Mouse (Mus musculus) left cerebral cortex, adult 8-10 months (tissue): Measurements from ENCODE around the gene 9430097D07Rik. TPM values are rescaled to one million over a fixed set of nuclear protein-coding genes. Genes with fewer than 3 reads are reported as not detected.
A peak's percentile ranks its signal among the peaks of the same experiment; 100 is the strongest.

Experiments used
- DNase-seq, 2 experiments: peaks; one replicate each; pipeline ENCODE4 v3.0.0; 2022; ENCODE audit warnings: low spot score in 2 of 2
- total RNA-seq, 4 experiments: library from RNA; stranded (reverse); gene quantifications; 2 replicates each; pipeline ENCODE4 v1.2.4; 2022

The 9430097D07Rik gene
- total RNA-seq, result 1 to 10 TPM in 2 of 4 experiments, under 1 TPM in 2; 0.84 to 2.4 (median 1.1) TPM

DNA sequence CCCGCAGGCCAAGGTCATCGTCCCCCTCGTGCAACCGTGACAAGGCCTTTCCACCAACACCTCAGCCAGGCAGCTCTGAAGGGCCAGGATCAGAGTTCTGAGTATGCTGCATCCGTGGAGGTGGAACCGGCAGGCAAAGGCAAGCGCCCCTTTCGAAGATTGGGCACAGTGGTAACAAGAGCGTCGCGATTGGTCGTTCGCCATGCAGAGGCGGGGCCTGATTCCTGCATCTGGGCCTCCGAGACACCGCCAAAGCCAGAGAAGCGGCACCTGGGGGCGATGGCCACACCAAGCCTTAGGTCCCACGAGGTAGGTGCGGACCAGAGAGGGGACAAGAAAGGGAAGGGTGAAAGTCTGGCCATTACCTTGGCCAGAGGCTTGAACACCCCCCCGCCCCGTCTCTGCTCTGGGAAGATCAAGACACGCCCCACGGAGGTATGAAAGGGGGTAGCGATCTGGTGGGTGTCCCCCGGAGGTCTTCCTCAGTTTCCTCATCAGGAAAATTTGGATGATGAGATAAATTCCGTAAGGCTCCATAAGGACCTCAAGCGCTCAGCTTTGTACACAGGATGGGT is at the start of gene 9430097D07Rik:
Gene 9430097D07Rik, minus strand, starts transcription at position 99 of the 575 bp plus-strand sequence.
- peak; percentile 59 to 73 for DNase-seq

DNA sequence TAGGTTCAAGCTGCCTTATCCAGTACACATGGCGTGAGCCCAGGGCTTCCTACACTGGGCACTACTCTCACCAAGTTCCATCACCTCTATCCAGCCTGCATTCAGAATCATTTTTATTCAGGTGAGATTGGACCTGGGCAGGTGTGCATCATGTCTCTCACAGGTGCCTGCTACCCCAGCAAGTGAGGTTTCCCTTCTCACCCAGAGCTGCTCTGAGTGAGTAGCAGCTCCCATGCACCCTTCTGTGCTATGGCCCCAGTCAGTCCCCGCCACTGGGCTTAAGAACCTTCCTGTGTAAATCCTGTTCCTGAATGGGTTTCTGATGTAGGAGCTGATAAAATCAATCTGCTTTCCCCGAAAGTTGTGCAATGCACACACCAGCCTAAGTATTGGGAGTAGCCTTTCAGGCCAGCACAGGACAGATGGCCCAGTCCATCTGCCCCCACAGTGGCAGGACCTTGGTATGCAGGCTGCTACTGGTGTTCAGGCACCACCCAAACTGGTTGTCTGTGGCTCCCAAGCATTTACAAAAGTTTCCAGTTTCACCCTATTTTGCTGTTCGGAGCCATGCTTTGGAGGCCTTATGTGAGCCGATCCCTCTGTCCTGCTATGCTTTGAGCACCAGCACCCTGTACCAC is 48.7 kb upstream of the 9430097D07Rik start:
- no peak for DNase-seq

- DNase-seq, result no peak
These were observed 46.0 kb upstream of the 9430097D07Rik start, which contains the start of gene Ak1 for GRCm38 (mm10) chr2:32621517-32621859. Gene Ak1, plus strand, starts transcription at chr2:32621758.

GRCm38 (mm10) chr2:32620682-32621516 is 45.4 kb upstream of the 9430097D07Rik start:
- DNase-seq, result no peak

- DNase-seq, result no peak
These were observed 42.6 kb upstream of the 9430097D07Rik start for GRCm38 (mm10) chr2:32618051-32618450.

- no peak for DNase-seq
These were observed 42.1 kb upstream of the 9430097D07Rik start for GRCm38 (mm10) chr2:32617601-32618000.

- DNase-seq, result no peak
These were observed 41.6 kb upstream of the 9430097D07Rik start for GRCm38 (mm10) chr2:32617109-32617508.

- DNase-seq, result no peak
These were observed 36.8 kb upstream of the 9430097D07Rik start for GRCm38 (mm10) chr2:32612274-32612673.

GRCm38 (mm10) chr2:32610610-32611229 is 35.2 kb upstream of the 9430097D07Rik start:
- no peak for DNase-seq

GRCm38 (mm10) chr2:32608778-32609435 is 33.4 kb upstream of the 9430097D07Rik start:
- DNase-seq, result no peak

- DNase-seq, result no peak
These were observed 32.8 kb upstream of the 9430097D07Rik start for GRCm38 (mm10) chr2:32608141-32608777.

DNA sequence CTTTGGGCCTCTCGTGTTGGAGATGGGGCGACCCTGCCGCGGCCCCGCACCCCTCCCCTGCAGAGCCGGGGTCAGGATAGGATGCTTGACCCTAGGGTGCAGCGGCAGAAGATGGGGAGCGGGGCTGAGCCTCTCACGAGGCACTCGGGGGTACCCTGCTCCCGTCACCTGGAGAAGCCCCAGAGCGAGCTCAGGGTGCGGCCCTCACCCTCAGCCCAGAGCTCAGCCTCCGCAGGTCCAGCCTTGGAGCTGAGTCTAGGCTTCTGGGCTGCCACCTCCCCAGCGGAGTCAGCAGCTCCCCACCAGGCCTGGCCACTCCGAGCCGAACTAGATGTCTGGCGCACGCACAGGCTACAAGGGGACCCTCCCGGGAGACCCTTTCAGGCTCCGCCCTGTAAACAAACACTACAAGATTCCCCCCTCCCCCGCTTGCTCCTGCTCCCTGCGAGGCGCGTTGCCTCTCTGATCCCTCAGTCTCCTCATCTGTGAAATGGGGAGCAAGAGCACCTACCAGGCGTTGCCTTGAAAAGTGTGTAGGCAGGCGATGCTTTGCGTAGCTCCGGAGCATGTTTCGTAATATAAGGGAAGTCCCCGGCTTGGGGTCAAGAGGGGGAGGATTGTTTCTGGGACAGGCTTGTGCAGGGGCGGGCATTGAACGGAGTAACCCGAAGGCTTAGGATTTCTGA is 31.9 kb upstream of the 9430097D07Rik start:
- no peak for DNase-seq

DNA sequence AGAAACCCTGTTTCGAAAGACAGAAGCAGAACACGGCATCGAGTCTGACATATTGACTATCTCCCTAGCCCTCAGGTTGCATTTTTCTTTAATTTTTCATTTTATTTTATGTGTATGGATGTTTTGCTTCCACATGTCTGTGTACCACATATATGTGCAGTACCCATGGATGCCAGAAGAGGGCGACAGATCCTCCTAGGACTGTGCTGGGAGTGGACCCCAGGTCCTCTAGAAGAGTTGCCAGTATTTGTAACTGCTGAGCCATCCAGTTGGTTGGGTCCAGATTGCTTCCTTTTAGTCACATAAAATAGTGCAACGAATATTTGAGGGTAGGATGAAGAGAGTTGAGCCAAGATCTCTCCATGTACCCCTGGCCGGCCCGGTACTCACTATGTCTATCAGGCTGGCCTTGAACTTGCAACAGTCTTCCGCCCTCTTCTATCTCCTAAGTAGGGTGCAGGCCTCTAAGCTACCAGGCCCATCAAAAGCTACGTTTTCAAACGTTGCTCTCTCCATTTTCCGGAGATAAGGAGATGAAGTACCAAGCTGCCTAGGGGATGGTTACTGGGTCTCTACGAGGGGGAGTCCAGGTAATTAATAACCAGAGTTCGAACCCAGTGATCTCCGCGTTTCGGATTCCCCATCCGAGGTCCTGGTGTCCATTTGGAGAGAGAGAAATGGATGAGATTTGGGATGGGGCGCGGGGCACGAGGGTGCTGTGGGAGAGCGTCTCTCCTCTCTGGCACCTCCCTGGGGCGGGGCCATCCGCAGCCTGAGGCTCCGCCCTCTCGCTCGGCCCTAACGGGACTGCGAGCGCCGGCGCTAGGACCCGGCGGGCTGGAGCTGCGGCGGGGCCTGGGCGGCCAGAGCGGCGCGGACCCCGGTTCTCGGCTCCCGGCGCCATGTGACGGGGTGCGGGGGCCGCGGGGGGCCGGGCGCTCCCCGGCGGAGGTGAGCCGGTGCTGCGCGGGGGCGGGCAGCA is 31.0 kb upstream of the 9430097D07Rik start:
- peak; percentile 61 to 81 for DNase-seq

DNA sequence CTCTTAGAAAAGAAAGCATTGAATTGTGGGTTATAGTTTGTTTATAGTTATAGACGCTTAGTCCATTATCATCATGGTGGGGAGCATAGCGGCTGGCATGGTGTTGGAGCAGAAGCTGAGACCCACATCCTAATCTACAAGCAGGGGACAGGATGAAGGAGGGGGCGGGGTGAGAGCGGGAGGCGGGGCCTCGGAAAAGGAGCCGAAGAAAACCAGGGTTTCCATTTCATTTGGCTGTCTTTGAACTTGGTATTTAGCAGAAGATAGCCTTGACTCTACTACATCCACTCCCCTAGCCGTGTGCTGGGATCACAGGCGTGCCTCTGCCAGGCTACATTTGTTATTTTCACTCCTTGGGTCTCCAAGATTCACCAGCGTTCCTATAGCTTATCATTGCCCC is 29.1 kb upstream of the 9430097D07Rik start:
- DNase-seq, result no peak

DNA sequence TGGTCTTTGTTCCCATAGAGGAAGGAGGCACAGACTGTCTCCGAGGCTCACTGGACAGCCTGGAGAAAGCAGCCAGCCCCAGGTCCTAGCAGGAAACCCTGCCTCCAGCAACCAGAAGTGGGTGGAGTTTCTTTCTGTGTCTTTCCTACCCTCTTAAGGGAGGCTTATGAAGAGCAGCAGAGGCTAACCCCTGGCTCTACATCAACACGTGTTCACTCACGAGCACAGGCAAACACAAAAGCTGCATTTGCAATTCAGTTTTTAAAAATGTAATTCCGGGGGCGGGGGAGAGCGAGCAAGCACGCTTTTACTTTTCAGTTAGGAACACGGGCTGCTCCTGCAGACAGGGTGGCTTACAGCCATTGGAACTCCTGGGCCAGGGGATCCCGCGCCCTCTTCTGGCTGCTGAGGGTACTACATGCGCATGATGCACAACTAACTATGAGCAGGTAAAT is 27.1 kb upstream of the 9430097D07Rik start:
- DNase-seq, result peak; percentile 81 to 89

GRCm38 (mm10) chr2:32601417-32602065 is 26.1 kb upstream of the 9430097D07Rik start:
- DNase-seq, result no peak

DNA sequence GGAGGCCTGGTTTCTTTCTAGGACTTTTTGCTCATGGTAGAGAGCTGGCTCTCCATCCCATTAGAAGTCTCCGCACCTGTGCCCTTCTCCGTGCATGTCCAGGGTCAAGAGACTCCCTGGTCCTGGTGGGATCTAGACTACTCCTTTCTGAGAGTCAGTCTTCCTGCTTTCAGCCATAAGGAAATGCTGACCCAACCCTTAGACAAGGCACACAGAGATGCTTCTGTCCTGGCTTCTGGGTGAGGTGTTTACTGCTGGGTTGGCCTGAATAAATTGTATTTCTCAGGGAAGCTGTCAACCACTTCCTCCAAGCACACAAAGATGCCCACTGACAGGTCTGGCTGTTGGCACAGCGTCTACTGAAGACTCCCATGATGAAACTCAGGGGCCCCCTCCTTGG is 23.9 kb upstream of the 9430097D07Rik start, which contains the start of gene St6galnac6:
Gene St6galnac6, plus strand, starts transcription at position 301 of the 400 bp plus-strand sequence.
- DNase-seq, result no peak

DNA sequence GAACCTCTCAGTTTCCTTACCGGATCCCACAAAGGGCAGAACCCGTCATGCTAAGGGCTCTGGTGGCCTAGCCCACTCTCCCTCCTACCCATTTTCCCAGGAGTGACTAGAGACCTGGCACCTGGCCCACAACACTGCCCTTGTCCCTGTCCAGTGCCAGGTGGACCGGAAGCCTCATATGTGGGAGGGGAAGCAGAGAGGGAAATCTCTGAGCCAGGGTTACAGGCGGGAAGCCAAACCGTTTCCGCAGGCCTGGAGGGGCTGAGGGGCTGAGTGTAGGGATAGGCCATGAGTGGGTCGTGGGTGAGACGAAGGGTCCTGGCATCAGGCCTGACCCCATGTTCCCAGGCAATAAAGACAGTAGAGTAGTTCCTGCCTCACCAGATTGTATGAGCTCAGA is 23.0 kb upstream of the 9430097D07Rik start:
- no peak for DNase-seq
